Mouse (Mus musculus): ENCODE results near the gene Zfp609. TPM values are rescaled to one million over a fixed set of nuclear protein-coding genes. Genes with fewer than 3 reads are reported as not detected.

Gene Zfp609
- polyA plus RNA-seq, 1 experiment from 2014 or later: 4.9 TPM

GRCm38 (mm10) chr9:65684704-65685103, 142.7 kb downstream of the Zfp609 start:
- peaks cover 50% of the 10 kb centered on the region for H3K36me3 ChIP-seq
- ATAC-seq (ENCODE audit: extremely low read depth, insufficient number of reproducible peaks, low FRiP score, low TSS enrichment): no peak
- no peaks in the 10 kb centered on the region for H3K9me3 ChIP-seq
- peaks cover 48% of the 10 kb centered on the region for H3K4me1 ChIP-seq
- H3K4me2 ChIP-seq: no peak overlapping the region
- H3K27me3 ChIP-seq (replicated peaks): no peaks in the 10 kb centered on the region
- H3K4me3 ChIP-seq: no peak overlapping the region
- 78% methylated on average over 2 of the region's 2 CpGs for WGBS
- H3K27ac ChIP-seq (replicated peaks): no peak overlapping the region
- H3K9ac ChIP-seq: no peak overlapping the region

GRCm38 (mm10) chr9:65682994-65683393, 144.4 kb downstream of the Zfp609 start:
- Histone ChIP-seq H3K4me2 (no peak overlapping the region), H3K27me3 (replicated peaks) (no peaks in the 10 kb centered on the region), H3K27ac (replicated peaks) (no peak overlapping the region), H3K9me3 (no peaks in the 10 kb centered on the region), H3K36me3 (peaks cover 40% of the 10 kb centered on the region), H3K4me3 (no peak overlapping the region), H3K9ac (no peak overlapping the region), H3K4me1 (peaks cover 65% of the 10 kb centered on the region)
- ATAC-seq (ENCODE audit: extremely low read depth, insufficient number of reproducible peaks, low FRiP score, low TSS enrichment): no peak
- 69% methylated on average over 1 of the region's 1 CpGs for WGBS

- H3K36me3 ChIP-seq: peaks cover 32% of the 10 kb centered on the region
- H3K4me2 ChIP-seq: no peak overlapping the region
- peaks cover 73% of the 10 kb centered on the region for H3K4me1 ChIP-seq
- ATAC-seq (ENCODE audit: extremely low read depth, insufficient number of reproducible peaks, low FRiP score, low TSS enrichment): no peak
- no peaks in the 10 kb centered on the region for H3K27me3 ChIP-seq (replicated peaks)
- H3K9me3 ChIP-seq: no peaks in the 10 kb centered on the region
- H3K27ac ChIP-seq (replicated peaks): peak overlapping the region; percentile 39
- H3K4me3 ChIP-seq: no peak overlapping the region
- 80% methylated on average over 3 of the region's 3 CpGs for WGBS
- H3K9ac ChIP-seq: no peak overlapping the region
These were observed 145.2 kb downstream of the Zfp609 start for GRCm38 (mm10) chr9:65682183-65682582.

GRCm38 (mm10) chr9:65681634-65681940, 145.8 kb downstream of the Zfp609 start:
- H3K9me3 ChIP-seq: no peaks in the 10 kb centered on the region
- WGBS: 76% methylated on average over 2 of the region's 2 CpGs
- H3K4me1 ChIP-seq: peaks cover 76% of the 10 kb centered on the region
- H3K4me2 ChIP-seq: no peak overlapping the region
- no peaks in the 10 kb centered on the region for H3K27me3 ChIP-seq (replicated peaks)
- H3K36me3 ChIP-seq: peaks cover 26% of the 10 kb centered on the region
- H3K27ac ChIP-seq (replicated peaks): peak overlapping the region; percentile 17; the same call in 1 of the 2 replicates
- H3K4me3 ChIP-seq: no peak overlapping the region
- H3K9ac ChIP-seq: 0 out of 2 replicates have a peak overlapping the region, but pooled peaks have one; percentile 37
- ATAC-seq (ENCODE audit: extremely low read depth, insufficient number of reproducible peaks, low FRiP score, low TSS enrichment): no peak

GRCm38 (mm10) chr9:65680938-65681633, 146.3 kb downstream of the Zfp609 start:
- ATAC-seq (ENCODE audit: extremely low read depth, insufficient number of reproducible peaks, low FRiP score, low TSS enrichment): no peak
- H3K4me1 ChIP-seq: peaks cover 76% of the 10 kb centered on the region

GRCm38 (mm10) chr9:65679181-65679761, 148.1 kb downstream of the Zfp609 start:
- peaks cover 8% of the 10 kb centered on the region; the same call in 1 of the 2 replicates for H3K36me3 ChIP-seq
- H3K27me3 ChIP-seq (replicated peaks): no peaks in the 10 kb centered on the region
- H3K4me1 ChIP-seq: peaks cover 76% of the 10 kb centered on the region
- H3K27ac ChIP-seq (replicated peaks): peak overlapping the region; percentile 93
- H3K4me2 ChIP-seq: peak overlapping the region; percentile 96
- no peaks in the 10 kb centered on the region for H3K9me3 ChIP-seq
- no peak; the same call in 1 of the 2 replicates for ATAC-seq (ENCODE audit: extremely low read depth, insufficient number of reproducible peaks, low FRiP score, low TSS enrichment)
- H3K4me3 ChIP-seq: peak overlapping the region; percentile 74
- WGBS: 11% methylated on average over 5 of the region's 5 CpGs
- peak overlapping the region; percentile 79 for H3K9ac ChIP-seq

More at GRCm38 (mm10) chr9:65680938-65681633, 146.3 kb downstream of the Zfp609 start:
- H3K9me3 ChIP-seq: no peaks in the 10 kb centered on the region
- 0 out of 2 replicates have a peak overlapping the region, but pooled peaks have one; percentile 96 for H3K4me2 ChIP-seq
- peak overlapping the region; percentile 93 for H3K27ac ChIP-seq (replicated peaks)
- H3K9ac ChIP-seq: 0 out of 2 replicates have a peak overlapping the region, but pooled peaks have one; percentile 37
- H3K4me3 ChIP-seq: no peak overlapping the region
- no peaks in the 10 kb centered on the region for H3K27me3 ChIP-seq (replicated peaks)
- WGBS: 67% methylated on average over 4 of the region's 4 CpGs
- H3K36me3 ChIP-seq: peaks cover 21% of the 10 kb centered on the region

- peak overlapping the region; percentile 74 for H3K4me3 ChIP-seq
- H3K4me2 ChIP-seq: peak overlapping the region; percentile 96
- 5% methylated on average over 3 of the region's 3 CpGs for WGBS
- no peak for ATAC-seq (ENCODE audit: extremely low read depth, insufficient number of reproducible peaks, low FRiP score, low TSS enrichment)
- H3K27me3 ChIP-seq (replicated peaks): no peaks in the 10 kb centered on the region
- H3K4me1 ChIP-seq: peaks cover 72% of the 10 kb centered on the region
- peaks cover 8% of the 10 kb centered on the region; the same call in 1 of the 2 replicates for H3K36me3 ChIP-seq
- H3K9me3 ChIP-seq: no peaks in the 10 kb centered on the region
- peak overlapping the region; percentile 74 for H3K27ac ChIP-seq (replicated peaks)
- H3K9ac ChIP-seq: peak overlapping the region; percentile 95
These were observed 150.3 kb downstream of the Zfp609 start for GRCm38 (mm10) chr9:65677119-65677462.

- H3K27me3 ChIP-seq (replicated peaks): no peaks in the 10 kb centered on the region
- peak overlapping the region; percentile 74 for H3K27ac ChIP-seq (replicated peaks)
- ATAC-seq (ENCODE audit: extremely low read depth, insufficient number of reproducible peaks, low FRiP score, low TSS enrichment): peak; percentile 91
- H3K4me2 ChIP-seq: peak overlapping the region; percentile 96
- H3K36me3 ChIP-seq: peaks cover 8% of the 10 kb centered on the region; the same call in 1 of the 2 replicates
- no peaks in the 10 kb centered on the region for H3K9me3 ChIP-seq
- H3K4me1 ChIP-seq: peaks cover 72% of the 10 kb centered on the region
- peak overlapping the region; percentile 95 for H3K9ac ChIP-seq
- WGBS: under 1% methylated on average over 42 of the region's 51 CpGs
- H3K4me3 ChIP-seq: peak overlapping the region; percentile 74
These were observed 150.8 kb downstream of the Zfp609 start for GRCm38 (mm10) chr9:65676358-65677118.

- ATAC-seq (ENCODE audit: extremely low read depth, insufficient number of reproducible peaks, low FRiP score, low TSS enrichment): no peak
- Histone ChIP-seq H3K4me3 (peak overlapping the region; percentile 74), H3K9ac (peak overlapping the region; percentile 95), H3K27ac (replicated peaks) (peak overlapping the region; percentile 74), H3K27me3 (replicated peaks) (no peaks in the 10 kb centered on the region), H3K9me3 (no peaks in the 10 kb centered on the region), H3K4me1 (peaks cover 70% of the 10 kb centered on the region), H3K4me2 (peak overlapping the region; percentile 96), H3K36me3 (peaks cover 3% of the 10 kb centered on the region; the same call in 1 of the 2 replicates)
- WGBS: 48% methylated on average over 8 of the region's 8 CpGs
These were observed 151.7 kb downstream of the Zfp609 start for GRCm38 (mm10) chr9:65675461-65676357.

- H3K4me2 ChIP-seq: peak overlapping the region; percentile 19; the same call in 1 of the 2 replicates
- no peaks in the 10 kb centered on the region for H3K9me3 ChIP-seq
- peaks cover 42% of the 10 kb centered on the region for H3K4me1 ChIP-seq
- peak overlapping the region; percentile 83 for H3K27ac ChIP-seq (replicated peaks)
- H3K27me3 ChIP-seq (replicated peaks): no peaks in the 10 kb centered on the region
- 25% methylated on average over 11 of the region's 11 CpGs for whole genome bisulfite sequencing
- no peak overlapping the region for H3K4me3 ChIP-seq
- no peaks in the 10 kb centered on the region for H3K36me3 ChIP-seq
- ATAC-seq (ENCODE audit: extremely low read depth, insufficient number of reproducible peaks, low FRiP score, low TSS enrichment): no peak
- peak overlapping the region; percentile 58; the same call in 1 of the 2 replicates for H3K9ac ChIP-seq
These were observed 154.4 kb downstream of the Zfp609 start for GRCm38 (mm10) chr9:65672996-65673395.
